6 mouse cellular contexts compared by ENCODE assay signal in the genomic region with DNA sequence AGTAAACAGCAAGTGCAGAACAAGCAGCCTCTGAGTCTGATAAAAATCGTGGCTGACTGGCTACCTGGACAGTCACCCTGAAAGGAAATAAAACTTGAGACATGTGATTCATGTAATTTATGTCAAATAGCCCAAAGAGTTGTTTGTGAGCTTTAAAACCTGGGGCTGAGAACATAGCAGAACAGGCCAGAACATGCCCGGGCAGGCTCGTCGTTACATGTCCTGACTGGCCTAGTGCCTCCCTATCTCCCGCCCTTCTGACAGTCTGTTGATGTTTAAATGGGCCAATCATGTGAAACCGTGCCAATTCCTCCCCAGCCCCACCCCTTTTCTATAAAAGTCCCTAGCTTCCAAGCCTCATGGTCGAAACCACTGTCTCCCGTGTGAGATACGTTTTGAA. TPM values are rescaled to one million over a fixed set of nuclear protein-coding genes. Genes with fewer than 3 reads are reported as not detected.
"Had no signal": no experiment of that assay in that cellular context is flagged by ENCODE, and none has a peak within 500 bp of the region (broad histone marks: within the 10 kb centered on the region; RNA-seq: fewer than 3 reads in every experiment).

No protein-coding gene starts in this region.

RNA-seq across cellular contexts. Expression of a gene that starts 5.7 kb away (rescaled TPM):
- total RNA-seq: megakaryocyte progenitor cell, adult 5-6 weeks; monocyte, adult 5-6 weeks had no signal

RNA-seq across cellular contexts. Expression of a gene that starts 41.5 kb away (rescaled TPM):
- total RNA-seq: megakaryocyte progenitor cell, adult 5-6 weeks; monocyte, adult 5-6 weeks; neutrophil, adult 5-6 weeks had no signal
- polyA plus RNA-seq: liver, embryonic 13.5 days; liver, embryonic 15.5 days; liver, postnatal 0 days had no signal

RNA-seq across cellular contexts. Expression of a gene that starts 42.2 kb away (rescaled TPM):
- total RNA-seq: monocyte, adult 5-6 weeks had no signal
